Mouse (Mus musculus) small intestine, adult 2 months (tissue): Measurements from ENCODE around the gene Zfp945.

Experiments used
- CTCF ChIP-seq: fragments of 200-500 bp; IDR thresholded peaks from 2 replicates; pipeline ENCODE4 v1.5.1; 2012; ENCODE audit warnings: low read depth, mild to moderate bottlenecking, control low read depth, inconsistent platforms, low read length, moderate library complexity, mixed read lengths; ENCODE audit not compliant: insufficient replicate concordance, insufficient read length; ENCODE audit errors: extremely low read depth
- POLR2A ChIP-seq: fragments of 200-500 bp; IDR thresholded peaks from 2 replicates; pipeline ENCODE4 v1.6.1; 2012; ENCODE audit warnings: low read depth, mild to moderate bottlenecking, control low read depth, inconsistent platforms, low read length, moderate library complexity

DNA sequence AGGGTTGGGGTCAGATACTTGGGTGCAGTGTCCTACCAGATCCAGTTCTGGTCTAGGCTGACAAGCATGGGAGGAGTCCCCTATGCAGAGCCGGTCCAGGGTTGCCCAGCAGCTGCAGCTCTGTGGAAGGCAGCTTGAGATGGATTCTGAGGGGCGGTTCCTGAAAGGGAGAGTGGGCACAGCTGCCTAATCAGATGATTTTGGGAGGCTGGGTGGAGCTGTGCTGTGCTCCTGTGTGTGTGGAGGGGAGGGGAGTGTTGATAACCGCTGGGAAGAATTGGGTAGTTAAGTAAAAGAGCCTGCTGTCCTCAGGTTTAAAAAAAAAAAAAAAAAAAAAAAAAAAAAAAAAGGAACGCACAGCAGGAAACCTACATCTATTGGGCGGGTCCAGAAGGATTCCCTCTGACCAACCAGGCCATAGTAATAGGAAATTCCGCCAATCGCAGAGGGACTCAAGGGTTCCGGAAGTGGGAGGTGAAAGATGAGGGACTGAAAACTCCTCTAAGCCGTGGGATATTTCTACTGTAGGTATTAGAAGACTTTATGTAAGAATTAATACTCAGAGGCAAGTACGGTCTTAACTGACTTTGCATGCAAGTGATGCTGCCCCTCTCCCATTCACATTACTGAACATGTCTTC lies 17.2 kb upstream of the Zfp945 start:
- TF ChIP-seq POLR2A (no peak), CTCF (no peak)
